Mouse (Mus musculus) C2C12 (cell line): ENCODE results near the gene Olfr924.

ENCODE experiments used
- CEBPB ChIP-seq: IDR thresholded peaks from one replicate; pipeline ENCODE4 v1.6.1; 2011; ENCODE audit warnings: low read depth, mild to moderate bottlenecking, control low read depth, moderate library complexity
- CTCF ChIP-seq: IDR thresholded peaks from one replicate; pipeline ENCODE4 v1.5.1; 2011; ENCODE audit not compliant: control insufficient read depth, insufficient read depth, insufficient read length
- MAX ChIP-seq: IDR thresholded peaks from one replicate; pipeline ENCODE4 v1.6.1; 2011; ENCODE audit warnings: mild to moderate bottlenecking, control low read depth
- MYOG ChIP-seq: IDR thresholded peaks from one replicate; pipeline ENCODE4 v1.6.1; 2011; ENCODE audit not compliant: control insufficient read depth, insufficient read length; ENCODE audit errors: extremely low read depth

- TF ChIP-seq CTCF (no peak), MAX (no peak), CEBPB (no peak), MYOG (no peak)
These were observed at the start of gene Olfr924 for GRCm38 (mm10) chr9:38844149-38844548.
